Mouse (Mus musculus) cerebellum, postnatal 25 days (tissue): Measurements from ENCODE around the gene Nckap5.

Experiments used
- DNase-seq, 2 experiments: peaks; one replicate each; pipeline ENCODE4 v3.0.0; 2021; ENCODE audit warnings: mixed read lengths in 2 of 2

Nckap5 gene

GRCm38 (mm10) chr1:126700063-126700977 is 130.3 kb downstream of the Nckap5 start:
- DNase-seq, result no peak

GRCm38 (mm10) chr1:126693585-126693984 is 137.0 kb downstream of the Nckap5 start:
- DNase-seq, result no peak

- no peak for DNase-seq
Observed at GRCm38 (mm10) chr1:126688593-126688992, 142.0 kb downstream of the Nckap5 start.

- peak; percentile 71 to 80 for DNase-seq
Observed at GRCm38 (mm10) chr1:126686678-126687077, 143.9 kb downstream of the Nckap5 start.

- peak; percentile 36 to 68 for DNase-seq
Observed at GRCm38 (mm10) chr1:126683621-126684445, 146.8 kb downstream of the Nckap5 start.

- DNase-seq, result no peak
Observed at GRCm38 (mm10) chr1:126681773-126682172, 148.8 kb downstream of the Nckap5 start.

- no peak for DNase-seq
Observed at GRCm38 (mm10) chr1:126679348-126679747, 151.3 kb downstream of the Nckap5 start.

GRCm38 (mm10) chr1:126677280-126677679 is 153.3 kb downstream of the Nckap5 start:
- no peak for DNase-seq

GRCm38 (mm10) chr1:126676769-126677168 is 153.8 kb downstream of the Nckap5 start:
- DNase-seq, result no peak

- no peak for DNase-seq
Observed at GRCm38 (mm10) chr1:126675142-126675541, 155.5 kb downstream of the Nckap5 start.

- DNase-seq, result no peak
Observed at GRCm38 (mm10) chr1:126673238-126673637, 157.4 kb downstream of the Nckap5 start.

GRCm38 (mm10) chr1:126670507-126670906 is 160.1 kb downstream of the Nckap5 start:
- DNase-seq, result no peak

GRCm38 (mm10) chr1:126660098-126660999 is 170.2 kb downstream of the Nckap5 start:
- no peak for DNase-seq

GRCm38 (mm10) chr1:126658731-126659130 is 171.9 kb downstream of the Nckap5 start:
- no peak for DNase-seq

- DNase-seq, result peak; percentile 50 to 60
Observed at GRCm38 (mm10) chr1:126656246-126656645, 174.4 kb downstream of the Nckap5 start.

GRCm38 (mm10) chr1:126652085-126652484 is 178.5 kb downstream of the Nckap5 start:
- DNase-seq, result no peak

GRCm38 (mm10) chr1:126650806-126651205 is 179.8 kb downstream of the Nckap5 start:
- no peak for DNase-seq

- no peak for DNase-seq
Observed at GRCm38 (mm10) chr1:126642751-126643150, 187.8 kb downstream of the Nckap5 start.

GRCm38 (mm10) chr1:126639463-126639862 is 191.1 kb downstream of the Nckap5 start:
- DNase-seq, result no peak

- no peak for DNase-seq
Observed at GRCm38 (mm10) chr1:126637515-126637914, 193.1 kb downstream of the Nckap5 start.

- DNase-seq, result no peak
Observed at GRCm38 (mm10) chr1:126626206-126626605, 204.4 kb downstream of the Nckap5 start.

GRCm38 (mm10) chr1:126622036-126622435 is 208.6 kb downstream of the Nckap5 start:
- DNase-seq, result no peak
